Mouse (Mus musculus) layer of hippocampus, adult 2 months (tissue): ENCODE data around the gene Mvk. TPM values are rescaled to one million over a fixed set of nuclear protein-coding genes. Genes with fewer than 3 reads are reported as not detected.

Experiments used
- DNase-seq, 2 experiments: peaks; one replicate each; pipeline ENCODE4 v3.0.0; 2022; ENCODE audit warnings: low spot score in 2 of 2
- H3K27ac ChIP-seq: fragments of 200-600 bp; 2 replicates; pipeline ENCODE4 v1.8.1; 2022
- H3K4me3 ChIP-seq: fragments of 200-600 bp; 2 replicates; pipeline ENCODE4 v1.8.1; 2022; ENCODE audit warnings: mild to moderate bottlenecking
- CTCF ChIP-seq: fragments of 200-600 bp; conservative IDR thresholded peaks from 2 replicates; pipeline ENCODE4 v1.8.1; 2022; ENCODE audit warnings: antibody characterized with exemption, mild to moderate bottlenecking, moderate library complexity
- microRNA-seq, 2 experiments: library from miRNA; unstranded; fragments of <30 nt; microRNA quantifications; one replicate each; pipeline ENCODE4 v1.2.0; 2021
- total RNA-seq, 2 experiments: library from RNA; stranded (reverse); gene quantifications; 2 replicates each; pipeline ENCODE4 v1.2.3; 2021

The Mvk gene
- total RNA-seq, 2 experiments from 2014 or later, result 24.8 to 25.7 TPM

DNA sequence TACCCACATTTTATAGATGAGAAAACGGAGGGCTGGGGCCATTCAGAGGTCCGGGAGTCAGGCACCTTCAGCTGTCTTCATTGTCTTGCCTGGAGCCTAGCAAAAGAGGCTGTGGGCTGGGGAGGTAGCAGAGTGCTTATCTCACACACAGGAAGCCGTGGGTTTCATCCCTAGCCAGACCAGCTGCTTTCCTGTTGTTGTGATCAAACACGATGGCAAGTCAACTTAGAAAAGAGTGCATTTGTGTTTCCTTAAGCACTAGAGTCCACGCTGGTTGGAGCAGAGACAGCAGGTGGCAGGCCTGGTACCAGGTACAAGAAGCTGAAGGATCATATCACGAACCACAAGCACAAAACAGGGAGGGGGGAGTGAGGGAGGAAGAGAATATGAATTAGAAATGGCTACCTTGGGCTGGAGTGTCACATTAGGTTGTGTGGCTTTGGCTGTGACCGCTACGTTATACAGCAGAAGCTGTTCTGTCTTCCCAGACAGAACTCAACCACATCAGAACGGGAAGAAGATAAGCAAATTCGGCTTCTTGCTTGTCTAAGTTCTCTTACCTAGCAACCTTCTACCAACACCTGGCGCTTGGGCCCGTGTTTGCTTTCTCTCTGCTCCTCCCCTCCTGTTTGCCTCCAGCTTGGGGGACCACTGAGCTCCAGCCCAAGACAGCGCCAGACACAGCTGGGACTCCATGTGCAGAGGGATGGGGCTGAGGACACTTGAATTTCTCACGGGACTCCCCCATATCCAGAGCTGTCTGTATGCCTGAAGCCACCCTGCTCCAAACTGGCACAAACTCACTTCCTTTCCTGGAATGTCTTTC, 61.4 kb downstream of the Mvk start:
- TF ChIP-seq CTCF, result no peak
- DNase-seq, result no peak
- Histone ChIP-seq H3K27ac (no peak overlapping the region), H3K4me3 (no peak overlapping the region)

- no peak overlapping the region for H3K27ac ChIP-seq
- no peak for TF ChIP-seq CTCF
- no peak overlapping the region for H3K4me3 ChIP-seq
- no peak for DNase-seq
These were observed 63.3 kb downstream of the Mvk start for GRCm38 (mm10) chr5:114507394-114507793.

- no peak for TF ChIP-seq CTCF
- H3K27ac ChIP-seq, result no peak overlapping the region
- H3K4me3 ChIP-seq, result no peak overlapping the region
- no peak for DNase-seq
These were observed 63.9 kb downstream of the Mvk start for GRCm38 (mm10) chr5:114507964-114508363.

DNA sequence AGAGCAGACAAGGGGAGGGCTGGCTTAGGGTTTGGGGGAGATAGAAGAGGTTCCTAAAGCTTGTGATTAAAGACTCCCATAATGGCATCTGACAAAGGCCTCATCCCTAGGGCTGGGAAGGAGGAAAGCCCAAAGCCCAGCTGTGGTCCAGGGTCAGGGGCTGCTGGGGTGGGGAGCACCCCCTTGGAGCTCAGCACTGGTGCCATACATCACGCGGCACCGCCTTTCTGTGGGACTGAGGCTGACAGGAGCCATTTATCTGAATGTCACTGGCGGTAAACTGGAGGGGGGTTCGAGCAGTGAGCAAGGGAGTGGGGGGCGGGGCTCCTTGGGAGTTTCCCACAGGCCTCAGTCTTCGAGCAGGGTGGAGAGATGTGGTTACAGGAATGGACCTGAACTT, 65.4 kb downstream of the Mvk start:
- Histone ChIP-seq H3K27ac (no peak overlapping the region), H3K4me3 (no peak overlapping the region)
- no peak for DNase-seq
- no peak for TF ChIP-seq CTCF

Small RNAs within 50 kb of the gene (microRNA-seq; reads per million reads assigned to microRNA genes)
- gene Mir7027, result 0 to 0.37 reads per million in 2 experiments

Other genes starting within 250 kb of the Mvk start
- gene Foxn4, start 170.5 kb upstream of the Mvk start, total RNA-seq, result not detected
- 1 to 10 TPM; 3.8 to 5.6 TPM for gene Myo1h, start 155.1 kb upstream of the Mvk start, total RNA-seq
- gene Kctd10, start 63.8 kb upstream of the Mvk start, total RNA-seq, result 10 to 100 TPM; 51.5 to 51.7 TPM
- 10 to 100 TPM; 80.8 to 85.6 TPM for gene Ube3b, start 63.7 kb upstream of the Mvk start, total RNA-seq
- gene Mmab, start 209 bp upstream of the Mvk start, total RNA-seq, result 10 to 100 TPM; 18.6 to 20.4 TPM
- 1 to 10 TPM; 3.5 to 4.1 TPM for gene Fam222a, start 123.7 kb downstream of the Mvk start, total RNA-seq
- 1 to 10 TPM; 2.0 to 2.3 TPM for gene Trpv4, start 214.2 kb downstream of the Mvk start, total RNA-seq
- gene Gltp, start 246.7 kb downstream of the Mvk start, total RNA-seq, result 10 to 100 TPM; 23.6 to 27.3 TPM